Mouse (Mus musculus) Muller cell, postnatal 12 days (primary cell): ENCODE data around the gene Atl1.
A peak's percentile ranks its signal among the peaks of the same experiment; 100 is the strongest.

ENCODE experiments used
- DNase-seq: peaks from one replicate; pipeline ENCODE4 v3.0.0-alpha.2; 2015; ENCODE audit errors: inconsistent ontology term

Gene Atl1

GRCm38 (mm10) chr12:69941655-69942329 is 49.4 kb downstream of the Atl1 start:
- DNase-seq = peak; percentile 22

GRCm38 (mm10) chr12:69945861-69946260 is 53.4 kb downstream of the Atl1 start:
- no peak for DNase-seq

- no peak for DNase-seq
Measured at GRCm38 (mm10) chr12:69947502-69947901, 55.1 kb downstream of the Atl1 start.

- no peak for DNase-seq
Measured at GRCm38 (mm10) chr12:69957378-69957777, 65.0 kb downstream of the Atl1 start.

GRCm38 (mm10) chr12:69962468-69962867 is 70.1 kb downstream of the Atl1 start:
- DNase-seq = peak; percentile 33

GRCm38 (mm10) chr12:69963141-69963540 is 70.7 kb downstream of the Atl1 start:
- DNase-seq = no peak

GRCm38 (mm10) chr12:69965644-69966043 is 73.2 kb downstream of the Atl1 start:
- no peak for DNase-seq

GRCm38 (mm10) chr12:69966071-69966470 is 73.7 kb downstream of the Atl1 start:
- peak; percentile 52 for DNase-seq

- peak; percentile 17 for DNase-seq
Measured at GRCm38 (mm10) chr12:69967112-69967511, 74.7 kb downstream of the Atl1 start.

- DNase-seq = no peak
Measured at GRCm38 (mm10) chr12:69968154-69968553, 75.7 kb downstream of the Atl1 start.

- no peak for DNase-seq
Measured at GRCm38 (mm10) chr12:69973666-69974065, 81.3 kb downstream of the Atl1 start.

- DNase-seq = no peak
Measured at GRCm38 (mm10) chr12:69976688-69977087, 84.3 kb downstream of the Atl1 start.

- no peak for DNase-seq
Measured at GRCm38 (mm10) chr12:69977376-69977998, 85.1 kb downstream of the Atl1 start.

- DNase-seq = no peak
Measured at GRCm38 (mm10) chr12:69982874-69983273, 90.5 kb downstream of the Atl1 start.

GRCm38 (mm10) chr12:69985546-69985945 is 93.1 kb downstream of the Atl1 start:
- DNase-seq = peak; percentile 58

GRCm38 (mm10) chr12:69986241-69986762 is 93.9 kb downstream of the Atl1 start:
- peak; percentile 55 for DNase-seq

- peak; percentile 95 for DNase-seq
Measured at GRCm38 (mm10) chr12:69986786-69987497, 94.5 kb downstream of the Atl1 start, which contains the start of gene Sav1. Gene Sav1, minus strand, starts transcription at chr12:69987002.

- DNase-seq = no peak
Measured at GRCm38 (mm10) chr12:69995382-69995781, 103.0 kb downstream of the Atl1 start.

GRCm38 (mm10) chr12:69998186-69998983 is 106.0 kb downstream of the Atl1 start:
- peak; percentile 96 for DNase-seq

GRCm38 (mm10) chr12:70005103-70005502 is 112.7 kb downstream of the Atl1 start:
- DNase-seq = no peak

GRCm38 (mm10) chr12:70010356-70010755 is 117.9 kb downstream of the Atl1 start:
- no peak for DNase-seq

- DNase-seq = peak; percentile 76
Measured at GRCm38 (mm10) chr12:70011681-70012080, 119.3 kb downstream of the Atl1 start.
